Mouse (Mus musculus) liver, adult 2 months (tissue): ENCODE data around the gene Olfr1216.

Experiments used
- CTCF ChIP-seq: fragments of 200-500 bp; IDR thresholded peaks from 2 replicates; pipeline ENCODE4 v1.5.1; 2011; ENCODE audit warnings: low read depth, low read length, control low read depth
- POLR2A ChIP-seq: fragments of 200-500 bp; IDR thresholded peaks from 2 replicates; pipeline ENCODE4 v1.6.1; 2011; ENCODE audit warnings: low read length, control low read depth; ENCODE audit not compliant: insufficient read depth; ENCODE audit errors: extremely low read depth

GRCm38 (mm10) chr2:89031965-89032364 lies 13.8 kb upstream of the Olfr1216 start, which contains the start of gene Olfr1217:
- TF ChIP-seq CTCF: no peak
- no peak for TF ChIP-seq POLR2A
